Mouse (Mus musculus) liver, adult (tissue): Measurements from ENCODE around the gene Nfx1.

ENCODE experiments used
- GATA4 ChIP-seq: IDR thresholded peaks from 2 replicates; pipeline ENCODE4 v1.6.1; 2014; ENCODE audit warnings: mild to moderate bottlenecking, low read length; ENCODE audit not compliant: insufficient replicate concordance

Gene Nfx1

GRCm38 (mm10) chr4:41021094-41021493, 50.4 kb downstream of the Nfx1 start:
- TF ChIP-seq GATA4: no peak

GRCm38 (mm10) chr4:41026086-41026787, 55.5 kb downstream of the Nfx1 start:
- TF ChIP-seq GATA4: no peak

- TF ChIP-seq GATA4: no peak
Measured at GRCm38 (mm10) chr4:41027872-41028271, 57.2 kb downstream of the Nfx1 start.

- no peak for TF ChIP-seq GATA4
Measured at GRCm38 (mm10) chr4:41028272-41028671, 57.6 kb downstream of the Nfx1 start.

- TF ChIP-seq GATA4: no peak
Measured at GRCm38 (mm10) chr4:41029372-41029771, 58.7 kb downstream of the Nfx1 start.

GRCm38 (mm10) chr4:41031242-41031641, 60.5 kb downstream of the Nfx1 start:
- TF ChIP-seq GATA4: no peak

GRCm38 (mm10) chr4:41037942-41038341, 67.2 kb downstream of the Nfx1 start:
- no peak for TF ChIP-seq GATA4

- TF ChIP-seq GATA4: no peak
Measured at GRCm38 (mm10) chr4:41040983-41041382, 70.3 kb downstream of the Nfx1 start.

- no peak for TF ChIP-seq GATA4
Measured at GRCm38 (mm10) chr4:41042880-41043279, 72.2 kb downstream of the Nfx1 start.

- TF ChIP-seq GATA4: no peak
Measured at GRCm38 (mm10) chr4:41043961-41044360, 73.3 kb downstream of the Nfx1 start.

GRCm38 (mm10) chr4:41045288-41045687, 74.6 kb downstream of the Nfx1 start:
- TF ChIP-seq GATA4: no peak

GRCm38 (mm10) chr4:41046254-41046795, 75.6 kb downstream of the Nfx1 start:
- no peak for TF ChIP-seq GATA4

- TF ChIP-seq GATA4: no peak
Measured at GRCm38 (mm10) chr4:41047524-41048271, 77.0 kb downstream of the Nfx1 start, which contains the start of gene Aqp7. TSS of gene Aqp7 (minus strand) at chr4:41048139.

- TF ChIP-seq GATA4: no peak
Measured at GRCm38 (mm10) chr4:41048926-41049325, 78.2 kb downstream of the Nfx1 start.

GRCm38 (mm10) chr4:41050726-41051675, 80.3 kb downstream of the Nfx1 start:
- TF ChIP-seq GATA4: no peak
